Mouse (Mus musculus) lung, adult 18-20 months (tissue): ENCODE data around the gene Elmo1.
"Not testable (repeated sequence)": the region's sequence is repeated elsewhere in the genome, so short reads cannot be mapped to it uniquely, and the experiment has no call there.

Source experiments
- DNase-seq, 2 experiments: peaks; one replicate each; pipeline ENCODE4 v3.0.0; 2022; ENCODE audit warnings: mixed read lengths in 2 of 2

Elmo1 gene

DNA sequence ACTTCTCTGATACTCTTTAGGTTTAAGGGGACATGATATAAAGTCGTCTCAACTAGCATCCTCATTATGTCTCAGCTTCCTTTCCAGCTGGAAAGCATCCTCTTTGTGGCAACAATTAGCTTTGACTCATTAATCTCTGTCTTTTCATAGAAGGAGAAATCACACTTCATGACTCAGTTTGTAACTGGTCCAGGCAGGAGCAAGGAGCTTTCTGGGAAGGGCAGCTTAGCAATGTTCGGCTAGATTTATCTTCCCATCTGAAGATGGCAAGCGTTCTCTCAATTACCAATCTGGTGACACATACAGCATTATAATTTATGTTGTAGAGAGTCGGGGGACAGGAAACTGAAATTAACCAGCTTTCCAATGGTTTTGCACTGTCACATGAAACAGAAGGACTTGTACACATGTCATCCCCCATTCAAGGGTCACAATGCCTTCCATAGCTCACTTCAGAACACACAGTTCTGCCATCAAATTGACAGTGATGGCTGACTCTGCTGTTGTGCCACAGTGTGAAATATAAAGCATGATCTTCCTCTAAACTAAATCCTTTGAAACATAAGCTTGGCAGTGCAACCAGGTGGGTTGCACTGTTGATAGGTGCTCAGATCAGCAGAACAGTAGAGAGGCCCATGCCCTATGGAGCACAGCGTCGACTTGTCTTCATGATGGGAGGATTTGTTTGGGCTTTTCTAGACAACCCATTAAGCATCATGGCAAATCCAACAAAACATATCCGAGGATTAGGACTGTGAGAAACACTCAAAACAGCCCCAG, 532.9 kb downstream of the Elmo1 start:
- no peak for DNase-seq

DNA sequence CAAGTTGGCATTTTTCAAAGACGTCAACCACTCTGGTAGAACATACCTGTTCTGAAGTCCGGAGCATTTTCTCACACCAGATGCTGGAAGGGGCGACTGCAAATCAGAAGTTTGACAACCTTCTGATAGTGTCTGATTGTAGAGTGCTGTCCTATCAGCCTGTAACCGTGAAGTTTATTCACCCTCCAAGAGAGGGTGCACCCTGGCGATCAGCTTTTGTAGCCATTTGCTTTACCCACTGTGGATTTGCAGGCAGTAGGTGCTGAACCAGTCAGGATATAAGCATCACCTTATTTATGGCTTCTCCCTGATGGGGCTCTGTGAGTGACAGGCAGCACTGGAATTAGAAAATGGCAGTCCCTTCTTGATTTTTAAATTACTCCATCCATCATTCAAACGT, 537.4 kb downstream of the Elmo1 start:
- DNase-seq, result no peak

DNA sequence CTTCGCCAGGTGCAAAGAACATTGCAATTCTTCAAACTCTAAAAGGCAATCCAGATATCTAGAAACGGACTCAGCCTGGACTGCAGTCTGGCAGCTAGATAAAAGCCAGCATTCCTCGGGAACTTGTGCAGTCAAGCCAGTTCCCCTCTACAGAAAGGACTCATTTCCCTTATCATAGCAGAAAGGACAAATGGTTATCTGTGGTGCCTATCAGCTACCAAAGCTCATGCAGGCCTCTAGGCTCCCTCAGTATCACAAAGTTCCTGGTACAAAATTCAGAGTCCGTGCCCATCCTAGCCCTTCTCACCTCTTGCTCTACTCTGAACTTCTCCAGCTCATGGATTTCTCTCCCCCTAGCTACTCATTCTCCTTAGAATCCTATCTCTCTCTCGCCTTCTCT, 542.1 kb downstream of the Elmo1 start:
- DNase-seq, result no peak

DNA sequence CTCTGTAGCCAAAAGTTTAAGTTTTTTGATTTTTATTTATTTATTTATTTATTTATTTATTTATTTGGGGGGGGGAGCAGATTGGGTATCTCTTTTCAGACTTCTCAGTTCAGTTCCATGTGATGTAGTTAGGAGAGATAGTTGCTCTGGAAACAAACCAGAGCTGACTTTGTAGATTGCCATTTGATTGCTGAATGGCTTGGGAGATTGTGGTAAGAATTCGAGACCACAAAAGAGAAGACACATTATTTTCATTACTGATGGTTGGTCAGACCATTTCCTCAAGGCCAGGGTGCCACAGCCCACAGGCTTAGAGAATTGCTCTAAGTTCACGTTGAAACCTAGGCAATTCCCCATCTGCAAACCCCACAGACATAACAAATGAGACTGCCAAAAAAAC, 544.3 kb downstream of the Elmo1 start:
- not testable (repeated sequence) for DNase-seq

DNA sequence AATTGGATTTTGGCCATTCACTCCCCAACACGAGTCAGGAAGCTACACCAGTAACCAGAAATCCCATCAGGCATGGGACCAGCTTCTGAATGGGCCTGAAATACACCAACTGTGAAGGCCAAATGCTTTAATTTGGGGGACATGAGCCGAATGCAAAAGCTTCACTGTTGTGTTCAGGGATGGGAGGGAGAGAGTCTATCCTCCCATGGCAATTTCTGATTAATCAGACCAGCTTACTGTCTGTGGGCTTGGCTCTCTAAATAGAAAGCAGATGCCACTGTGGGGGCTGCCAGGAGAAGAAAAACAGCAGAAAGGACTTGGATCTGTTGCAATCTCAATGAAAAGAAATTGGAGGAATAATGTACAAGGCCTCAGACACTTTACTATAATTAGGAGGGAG, 545.2 kb downstream of the Elmo1 start:
- no peak for DNase-seq
